Mouse (Mus musculus) heart, embryonic 12.5 days (tissue): ENCODE results near the gene Olfr1367. TPM values are rescaled to one million over a fixed set of nuclear protein-coding genes. Genes with fewer than 3 reads are reported as not detected.
A peak's percentile ranks its signal among the peaks of the same experiment; 100 is the strongest.
"Not testable (repeated sequence)": the region's sequence is repeated elsewhere in the genome, so short reads cannot be mapped to it uniquely, and the experiment has no call there.

ENCODE experiments used
- ATAC-seq: fragments of 200-750 bp; cut with Nextera tagmentation; 2 replicates; pipeline ENCODE4 v1.8.0; 2017; ENCODE audit warnings: moderate TSS enrichment, moderate library complexity; ENCODE audit not compliant: insufficient number of reproducible peaks, low FRiP score
- H3K27ac ChIP-seq: fragments of 300-500 bp; sonication (generic); 2 replicates; pipeline ENCODE4 v1.5.1; 2016; ENCODE audit warnings: mild to moderate bottlenecking, moderate library complexity; ENCODE audit not compliant: poor library complexity, severe bottlenecking
- H3K27me3 ChIP-seq: fragments of 300-500 bp; sonication (generic); replicated peaks from 2 replicates; pipeline ENCODE4 v1.6.1; 2016; ENCODE audit warnings: mild to moderate bottlenecking, moderate library complexity
- H3K36me3 ChIP-seq: fragments of 300-500 bp; sonication (generic); 2 replicates; pipeline ENCODE4 v1.6.1; 2016; ENCODE audit warnings: mild to moderate bottlenecking, moderate library complexity
- H3K4me1 ChIP-seq: fragments of 300-500 bp; sonication (generic); replicated peaks from 2 replicates; pipeline ENCODE4 v1.6.1; 2016; ENCODE audit warnings: mild to moderate bottlenecking
- H3K4me2 ChIP-seq: fragments of 300-500 bp; sonication (generic); 2 replicates; pipeline ENCODE4 v1.6.1; 2016; ENCODE audit warnings: mild to moderate bottlenecking, moderate library complexity
- H3K4me3 ChIP-seq: fragments of 300-500 bp; sonication (generic); 2 replicates; pipeline ENCODE4 v1.5.1; 2016; ENCODE audit warnings: mild to moderate bottlenecking
- H3K9ac ChIP-seq: fragments of 300-500 bp; sonication (generic); 2 replicates; pipeline ENCODE4 v1.6.1; 2016; ENCODE audit warnings: mild to moderate bottlenecking, moderate library complexity
- H3K9me3 ChIP-seq: fragments of 300-500 bp; sonication (generic); replicated peaks from 2 replicates; pipeline ENCODE4 v1.6.1; 2016; ENCODE audit warnings: mild to moderate bottlenecking, moderate library complexity
- WGBS: fragments of 180-500 bp; shearing (Covaris S2); methylation state at CpG from one replicate; pipeline ENCODE4 v1.1.7; 2016; 5-methylcytosine and 5-hydroxymethylcytosine counted together
- microRNA-seq: library from miRNA; unstranded; fragments of <30 nt; microRNA quantifications from one replicate; pipeline ENCODE4, GENCODE M21; 2017
- polyA plus RNA-seq: library from polyadenylated mRNA; unstranded; fragments of >200 nt; fragmentation: Nextera tagmentation; extraction: Ambion mirVana; gene quantifications from 2 replicates; pipeline ENCODE4 v1.2.1, GENCODE M21; 2016

The Olfr1367 gene
- polyA plus RNA-seq, 1 experiment from 2014 or later, result not detected

- WGBS, result 91% methylated on average over 14 of the region's 18 CpGs
- not testable (repeated sequence) for H3K27me3 ChIP-seq, H3K9ac ChIP-seq, H3K27ac ChIP-seq, H3K4me2 ChIP-seq, H3K4me3 ChIP-seq, H3K4me1 ChIP-seq, H3K9me3 ChIP-seq
- H3K36me3 ChIP-seq, result peaks cover 74% of the 10 kb centered on the region
- ATAC-seq, result peak; percentile 45; the same call in 1 of the 2 replicates
Measured at GRCm38 (mm10) chr13:21396048-21396447, 49.3 kb downstream of the Olfr1367 start.

GRCm38 (mm10) chr13:21397486-21397885 lies 50.8 kb downstream of the Olfr1367 start:
- Histone ChIP-seq H3K36me3 (peaks cover 59% of the 10 kb centered on the region), H3K9me3 (peaks cover 4% of the 10 kb centered on the region; the same call in 1 of the 2 replicates), H3K4me3 (no peak overlapping the region), H3K9ac (no peak overlapping the region), H3K4me1 (peaks cover 14% of the 10 kb centered on the region), H3K4me2 (no peak overlapping the region), H3K27ac (no peak overlapping the region), H3K27me3 (no peaks in the 10 kb centered on the region)
- ATAC-seq, result no peak
- WGBS, result 85% methylated on average over 2 of the region's 2 CpGs

Small RNA genes lying within 50 kb of the gene (microRNA-seq; reads per million reads assigned to microRNA genes)
- not detected for gene Mir6942

Other genes with a start within 250 kb of the Olfr1367 start
- not detected in 2 replicates for gene Olfr1369-ps1, start 235.4 kb upstream of the Olfr1367 start, polyA plus RNA-seq
- not detected in 2 replicates for gene Olfr263, start 217.3 kb upstream of the Olfr1367 start, polyA plus RNA-seq
- not detected in 2 replicates for gene Olfr1368, start 201.0 kb upstream of the Olfr1367 start, polyA plus RNA-seq
- 98.2 and 103 TPM in 2 replicates for gene Trim27, start 167.5 kb upstream of the Olfr1367 start, polyA plus RNA-seq
- gene Gpx5, start 54.2 kb upstream of the Olfr1367 start, polyA plus RNA-seq, result not detected in 2 replicates
- not detected in 2 replicates for gene Gpx6, start 34.8 kb upstream of the Olfr1367 start, polyA plus RNA-seq
- gene Zscan12, start 15.9 kb downstream of the Olfr1367 start, polyA plus RNA-seq, result 8.8 and 9.9 TPM in 2 replicates
- gene Zkscan3, start 55.8 kb downstream of the Olfr1367 start, polyA plus RNA-seq, result 71.2 and 72.6 TPM in 2 replicates
- 2.2 and 3.1 TPM in 2 replicates for gene Pgbd1, start 94.1 kb downstream of the Olfr1367 start, polyA plus RNA-seq
- 26.8 and 28.1 TPM in 2 replicates for gene Zscan26, start 106.8 kb downstream of the Olfr1367 start, polyA plus RNA-seq
- gene Nkapl, start 121.6 kb downstream of the Olfr1367 start, polyA plus RNA-seq, result 2.3 and 2.4 TPM in 2 replicates
- 1.7 and 2.1 TPM in 2 replicates for gene Zkscan4, start 132.0 kb downstream of the Olfr1367 start, polyA plus RNA-seq
- gene Gm10065, start 132.5 kb downstream of the Olfr1367 start, polyA plus RNA-seq, result not detected in 2 replicates
- gene AK157302, start 148.3 kb downstream of the Olfr1367 start, polyA plus RNA-seq, result 0.24 and 0.33 TPM in 2 replicates
- gene Gm11273, start 154.5 kb downstream of the Olfr1367 start, polyA plus RNA-seq, result 6.4 and 10.3 TPM in 2 replicates
- gene Zkscan8, start 184.2 kb downstream of the Olfr1367 start, polyA plus RNA-seq, result 6.6 and 6.8 TPM in 2 replicates
- 0.06 and 0.10 TPM in 2 replicates for gene Olfr1366, start 195.9 kb downstream of the Olfr1367 start, polyA plus RNA-seq
- 0.04 and 0.05 TPM in 2 replicates for gene Olfr1535, start 213.0 kb downstream of the Olfr1367 start, polyA plus RNA-seq
- not detected in 2 replicates for gene Olfr1364, start 234.8 kb downstream of the Olfr1367 start, polyA plus RNA-seq